Mouse (Mus musculus) heart, embryonic 16.5 days (tissue): ENCODE results near the gene Vti1a. TPM values are rescaled to one million over a fixed set of nuclear protein-coding genes. Genes with fewer than 3 reads are reported as not detected.
A peak's percentile ranks its signal among the peaks of the same experiment; 100 is the strongest.

Experiments
- ATAC-seq: fragments of 200-750 bp; cut with Nextera tagmentation; replicated peaks from 2 replicates; pipeline ENCODE4 v1.8.0; 2017; ENCODE audit warnings: moderate number of reproducible peaks; ENCODE audit not compliant: insufficient read depth, low FRiP score; ENCODE audit errors: extremely low read depth
- H3K27ac ChIP-seq: fragments of 300-500 bp; sonication (generic); 2 replicates; pipeline ENCODE4 v1.5.1; 2014; ENCODE audit warnings: mild to moderate bottlenecking, low read length, control low read depth, moderate library complexity
- H3K27me3 ChIP-seq: fragments of 300-500 bp; sonication (generic); 2 replicates; pipeline ENCODE4 v1.6.1; 2014; ENCODE audit warnings: low read length, mixed read lengths; ENCODE audit not compliant: control insufficient read depth, insufficient read depth
- H3K36me3 ChIP-seq: fragments of 300-500 bp; sonication (generic); 2 replicates; pipeline ENCODE4 v1.6.1; 2014; ENCODE audit not compliant: control insufficient read depth, insufficient read depth
- H3K4me1 ChIP-seq: fragments of 300-500 bp; sonication (generic); 2 replicates; pipeline ENCODE4 v1.6.1; 2014; ENCODE audit warnings: low read length, mixed read lengths; ENCODE audit not compliant: control insufficient read depth, insufficient read depth
- H3K4me2 ChIP-seq: fragments of 300-500 bp; sonication (generic); 2 replicates; pipeline ENCODE4 v1.6.1; 2014; ENCODE audit warnings: low read depth, mild to moderate bottlenecking, control low read depth, low read length
- H3K4me3 ChIP-seq: fragments of 300-500 bp; sonication (generic); 2 replicates; pipeline ENCODE4 v1.5.1; 2014; ENCODE audit warnings: mild to moderate bottlenecking, control low read depth, low read length
- H3K9ac ChIP-seq: fragments of 300-500 bp; sonication (generic); 2 replicates; pipeline ENCODE4 v1.6.1; 2014; ENCODE audit warnings: low read length, control low read depth
- H3K9me3 ChIP-seq: fragments of 300-500 bp; sonication (generic); replicated peaks from 2 replicates; pipeline ENCODE4 v1.6.1; 2016; ENCODE audit warnings: low read length; ENCODE audit not compliant: control insufficient read depth
- WGBS: fragments of 180-500 bp; shearing (Covaris S2); extraction: QIAGEN DNeasy Blood & Tissue Kit; methylation state at CpG from one replicate; pipeline ENCODE4 v1.1.7; 2014; 5-methylcytosine and 5-hydroxymethylcytosine counted together
- polyA plus RNA-seq: library from polyadenylated mRNA; unstranded; fragments of >200 nt; fragmentation: Nextera tagmentation; extraction: Ambion mirVana; gene quantifications from 2 replicates; pipeline ENCODE4 v1.2.1, GENCODE M21; 2015

Gene Vti1a
- polyA plus RNA-seq, 1 experiment from 2014 or later, result 17.6 TPM

GRCm38 (mm10) chr19:55496333-55496732 lies 180.2 kb downstream of the Vti1a start:
- H3K4me1 ChIP-seq, result no peaks in the 10 kb centered on the region; the same call in 1 of the 2 replicates
- peak; percentile 32; the same call in 1 of the 2 replicates for ATAC-seq
- no peaks in the 10 kb centered on the region for H3K9me3 ChIP-seq
- H3K4me2 ChIP-seq, result no peak overlapping the region
- 55% methylated on average over 9 of the region's 9 CpGs for WGBS
- H3K36me3 ChIP-seq, result no peaks in the 10 kb centered on the region
- no peak overlapping the region for H3K27ac ChIP-seq
- no peaks in the 10 kb centered on the region for H3K27me3 ChIP-seq
- no peak overlapping the region for H3K9ac ChIP-seq
- no peak overlapping the region for H3K4me3 ChIP-seq

- Histone ChIP-seq H3K4me3 (no peak overlapping the region), H3K36me3 (no peaks in the 10 kb centered on the region), H3K9ac (no peak overlapping the region), H3K27me3 (no peaks in the 10 kb centered on the region), H3K9me3 (no peaks in the 10 kb centered on the region), H3K4me1 (0 out of 2 replicates have a peak, but pooled peaks cover 6% of the 10 kb centered on the region), H3K4me2 (no peak overlapping the region), H3K27ac (no peak overlapping the region)
- 62% methylated on average over 18 of the region's 18 CpGs for WGBS
- ATAC-seq, result no peak
These were observed 183.2 kb downstream of the Vti1a start for GRCm38 (mm10) chr19:55499179-55499863.

- Histone ChIP-seq H3K36me3 (peaks cover 3% of the 10 kb centered on the region; the same call in 1 of the 2 replicates), H3K4me2 (no peak overlapping the region), H3K4me3 (no peak overlapping the region), H3K9me3 (no peaks in the 10 kb centered on the region), H3K27me3 (no peaks in the 10 kb centered on the region), H3K9ac (no peak overlapping the region), H3K4me1 (0 out of 2 replicates have a peak, but pooled peaks cover 6% of the 10 kb centered on the region), H3K27ac (no peak overlapping the region)
- WGBS, result 56% methylated on average over 4 of the region's 4 CpGs
- ATAC-seq, result no peak
These were observed 185.9 kb downstream of the Vti1a start for GRCm38 (mm10) chr19:55501985-55502384.

- no peak for ATAC-seq
- Histone ChIP-seq H3K9me3 (no peaks in the 10 kb centered on the region), H3K27ac (no peak overlapping the region), H3K9ac (no peak overlapping the region), H3K4me2 (no peak overlapping the region), H3K4me3 (no peak overlapping the region), H3K4me1 (0 out of 2 replicates have a peak, but pooled peaks cover 6% of the 10 kb centered on the region), H3K36me3 (peaks cover 4% of the 10 kb centered on the region; the same call in 1 of the 2 replicates), H3K27me3 (no peaks in the 10 kb centered on the region)
- 45% methylated on average over 4 of the region's 4 CpGs for WGBS
These were observed 187.7 kb downstream of the Vti1a start for GRCm38 (mm10) chr19:55503771-55504170.

- Histone ChIP-seq H3K27me3 (no peaks in the 10 kb centered on the region), H3K4me3 (no peak overlapping the region), H3K27ac (no peak overlapping the region), H3K4me1 (0 out of 2 replicates have a peak, but pooled peaks cover 6% of the 10 kb centered on the region), H3K9me3 (no peaks in the 10 kb centered on the region), H3K36me3 (peaks cover 4% of the 10 kb centered on the region; the same call in 1 of the 2 replicates), H3K4me2 (no peak overlapping the region), H3K9ac (no peak overlapping the region)
- 82% methylated on average over 16 of the region's 16 CpGs for WGBS
- ATAC-seq, result no peak
These were observed 191.7 kb downstream of the Vti1a start for GRCm38 (mm10) chr19:55507748-55508147.

GRCm38 (mm10) chr19:55508239-55508638 lies 192.1 kb downstream of the Vti1a start:
- H3K4me3 ChIP-seq, result no peak overlapping the region
- no peak overlapping the region for H3K4me2 ChIP-seq
- no peak overlapping the region for H3K27ac ChIP-seq
- no peaks in the 10 kb centered on the region for H3K9me3 ChIP-seq
- H3K9ac ChIP-seq, result no peak overlapping the region
- no peak for ATAC-seq
- H3K36me3 ChIP-seq, result peaks cover 4% of the 10 kb centered on the region; the same call in 1 of the 2 replicates
- H3K27me3 ChIP-seq, result no peaks in the 10 kb centered on the region
- H3K4me1 ChIP-seq, result 0 out of 2 replicates have a peak, but pooled peaks cover 6% of the 10 kb centered on the region
- WGBS, result 86% methylated on average over 4 of the region's 4 CpGs

GRCm38 (mm10) chr19:55508965-55509364 lies 192.9 kb downstream of the Vti1a start:
- no peaks in the 10 kb centered on the region for H3K9me3 ChIP-seq
- no peak for ATAC-seq
- H3K9ac ChIP-seq, result no peak overlapping the region
- no peak overlapping the region for H3K4me2 ChIP-seq
- H3K4me1 ChIP-seq, result no peaks in the 10 kb centered on the region
- peaks cover 4% of the 10 kb centered on the region; the same call in 1 of the 2 replicates for H3K36me3 ChIP-seq
- no peaks in the 10 kb centered on the region for H3K27me3 ChIP-seq
- H3K27ac ChIP-seq, result no peak overlapping the region
- WGBS, result 79% methylated on average over 5 of the region's 5 CpGs
- no peak overlapping the region for H3K4me3 ChIP-seq

- no peak overlapping the region for H3K4me2 ChIP-seq
- H3K27ac ChIP-seq, result no peak overlapping the region
- 70% methylated on average over 8 of the region's 8 CpGs for WGBS
- no peak overlapping the region for H3K4me3 ChIP-seq
- no peak overlapping the region for H3K9ac ChIP-seq
- H3K27me3 ChIP-seq, result no peaks in the 10 kb centered on the region
- H3K4me1 ChIP-seq, result no peaks in the 10 kb centered on the region
- no peaks in the 10 kb centered on the region for H3K9me3 ChIP-seq
- ATAC-seq, result no peak
- peaks cover 4% of the 10 kb centered on the region; the same call in 1 of the 2 replicates for H3K36me3 ChIP-seq
These were observed 193.5 kb downstream of the Vti1a start for GRCm38 (mm10) chr19:55509618-55510017.

GRCm38 (mm10) chr19:55513941-55514340 lies 197.8 kb downstream of the Vti1a start:
- no peak overlapping the region for H3K27ac ChIP-seq
- H3K4me2 ChIP-seq, result no peak overlapping the region
- no peak overlapping the region for H3K4me3 ChIP-seq
- 81% methylated on average over 4 of the region's 4 CpGs for WGBS
- ATAC-seq, result no peak
- H3K9me3 ChIP-seq, result no peaks in the 10 kb centered on the region
- H3K4me1 ChIP-seq, result no peaks in the 10 kb centered on the region
- no peak overlapping the region for H3K9ac ChIP-seq
- no peaks in the 10 kb centered on the region for H3K27me3 ChIP-seq
- no peaks in the 10 kb centered on the region for H3K36me3 ChIP-seq
